Mouse (Mus musculus) 3134 (cell line): ENCODE data around the gene Prkcb.
A peak's percentile ranks its signal among the peaks of the same experiment; 100 is the strongest.

Source experiments
- DNase-seq: peaks from one replicate; pipeline ENCODE4 v3.0.0-alpha.2; 2011; ENCODE audit warnings: low spot score; ENCODE audit not compliant: insufficient read length; ENCODE audit errors: extremely low read depth

Gene Prkcb

GRCm38 (mm10) chr7:122317485-122317884 lies 28.9 kb downstream of the Prkcb start:
- no peak for DNase-seq

DNA sequence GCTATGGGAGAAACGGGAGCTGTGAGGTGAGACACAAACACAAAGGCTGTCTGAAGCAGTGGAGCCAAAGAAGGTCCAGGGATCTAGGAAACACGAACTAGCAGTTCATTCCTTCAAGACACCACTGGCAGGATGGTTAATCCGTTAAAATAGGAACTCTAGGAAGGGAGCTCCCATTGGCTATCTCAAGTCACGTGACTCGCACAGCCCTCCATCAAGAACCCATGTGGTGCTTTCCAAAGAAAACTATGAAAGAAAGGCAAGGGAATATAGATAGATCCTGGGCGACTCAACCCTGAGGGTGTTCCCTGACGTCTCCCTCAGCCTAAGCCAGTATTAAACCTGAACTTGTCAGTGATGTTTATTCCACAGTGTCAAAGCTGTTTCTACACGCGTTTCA lies 31.0 kb downstream of the Prkcb start:
- no peak for DNase-seq

- no peak for DNase-seq
Measured at GRCm38 (mm10) chr7:122320843-122321544, 32.4 kb downstream of the Prkcb start.

GRCm38 (mm10) chr7:122322038-122322690 lies 33.6 kb downstream of the Prkcb start:
- no peak for DNase-seq

DNA sequence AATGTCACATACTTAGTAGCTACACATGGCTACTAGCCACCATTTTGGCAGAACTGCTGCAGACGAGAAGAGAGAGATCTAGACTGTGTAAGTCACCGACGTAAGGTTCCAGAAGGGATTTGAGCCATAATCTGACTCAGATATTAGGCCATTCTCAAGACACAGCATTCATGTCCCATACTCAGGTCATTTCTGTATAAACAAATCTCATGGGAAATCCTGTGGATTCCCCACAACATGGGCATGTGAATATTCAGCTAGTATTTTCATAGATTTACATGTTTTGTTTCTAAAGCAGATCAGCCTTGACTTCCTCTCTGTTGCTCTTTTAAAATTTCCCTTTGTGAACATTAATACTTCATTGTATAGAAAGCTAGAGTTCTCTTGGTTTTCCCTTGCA lies 39.4 kb downstream of the Prkcb start:
- DNase-seq, result no peak

DNA sequence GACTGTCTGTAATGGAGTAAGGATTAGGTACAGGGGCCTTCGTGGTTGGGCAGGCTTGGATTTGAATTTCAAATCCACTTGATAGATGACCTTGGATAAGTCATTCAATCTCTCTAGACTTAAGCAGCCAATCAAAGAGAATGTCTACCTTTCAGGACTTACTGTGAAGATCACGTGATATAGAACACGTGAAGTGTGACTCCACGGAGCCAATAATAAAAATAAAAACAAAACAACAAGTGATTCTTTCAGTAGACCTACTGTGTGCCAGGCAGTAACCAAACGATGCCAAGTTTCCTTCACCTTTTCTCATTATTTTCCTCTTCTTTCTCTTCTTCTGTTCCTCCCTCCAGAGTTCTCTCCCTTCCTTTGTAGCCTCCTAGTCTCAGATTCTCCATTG lies 39.9 kb downstream of the Prkcb start:
- no peak for DNase-seq

- DNase-seq, result peak; percentile 37
Measured at GRCm38 (mm10) chr7:122329588-122329987, 41.0 kb downstream of the Prkcb start.

- DNase-seq, result no peak
Measured at GRCm38 (mm10) chr7:122333686-122334085, 45.1 kb downstream of the Prkcb start.

- no peak for DNase-seq
Measured at GRCm38 (mm10) chr7:122337302-122337701, 48.8 kb downstream of the Prkcb start.

DNA sequence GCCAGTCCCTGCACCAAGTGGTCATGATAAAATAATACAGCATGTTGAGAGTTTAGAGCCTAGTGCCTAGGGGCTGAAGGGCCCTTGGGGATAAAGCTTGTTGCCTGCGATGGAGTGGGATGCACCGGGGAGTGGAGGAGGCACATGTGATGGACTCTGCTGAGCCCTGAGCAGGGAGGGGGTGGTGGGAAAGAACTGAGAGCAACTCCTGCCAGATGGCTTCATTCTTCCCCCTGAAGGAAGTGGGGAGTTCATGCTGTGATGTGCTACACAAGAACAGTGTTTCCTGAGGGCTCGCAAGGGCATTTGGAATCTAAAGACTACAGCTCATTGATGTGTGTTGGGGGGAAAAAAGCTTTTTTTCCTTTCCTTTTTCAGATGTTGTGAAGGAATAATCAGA lies 49.5 kb downstream of the Prkcb start:
- DNase-seq, result no peak

DNA sequence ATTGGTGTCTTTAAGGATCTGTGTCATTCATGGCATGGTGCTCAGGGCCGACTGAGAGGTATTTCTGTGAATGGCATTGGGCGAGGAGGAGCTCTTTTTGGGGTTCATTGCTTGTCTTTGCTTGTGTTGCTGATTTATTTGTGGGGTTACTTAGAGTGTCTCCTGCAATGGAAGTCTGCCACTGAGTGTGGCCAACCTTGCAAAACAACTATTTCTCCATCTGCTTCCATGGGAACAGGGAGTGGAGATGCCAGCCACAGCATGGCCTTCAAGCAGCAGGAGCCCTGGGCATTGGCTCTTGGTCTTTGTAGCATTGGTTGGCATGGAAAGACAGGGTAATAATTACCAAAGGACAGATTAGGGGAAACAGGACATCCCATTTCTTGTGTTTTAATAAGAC lies 50.9 kb downstream of the Prkcb start:
- DNase-seq, result no peak

GRCm38 (mm10) chr7:122341813-122342212 lies 53.3 kb downstream of the Prkcb start:
- DNase-seq, result no peak

DNA sequence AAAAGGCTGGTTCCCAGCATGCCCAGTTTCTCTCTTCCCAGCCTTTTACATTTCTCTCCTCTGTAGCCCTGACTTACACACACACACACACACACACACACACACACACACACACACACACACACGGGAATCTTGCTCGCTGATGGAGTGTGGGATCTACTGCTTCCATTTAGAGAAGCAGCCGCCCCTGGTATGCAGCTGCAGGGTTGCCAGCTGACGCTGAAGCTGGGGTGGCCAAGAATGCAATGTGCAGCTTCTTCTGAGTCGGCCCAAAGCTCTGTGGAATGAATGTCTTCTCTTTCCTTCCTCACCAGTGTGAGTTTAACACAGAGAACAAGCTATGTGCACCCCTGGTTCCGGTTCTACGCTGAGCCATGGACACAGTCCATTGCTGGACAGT lies 56.1 kb downstream of the Prkcb start:
- no peak for DNase-seq

GRCm38 (mm10) chr7:122346251-122347242 lies 58.0 kb downstream of the Prkcb start:
- no peak for DNase-seq

DNA sequence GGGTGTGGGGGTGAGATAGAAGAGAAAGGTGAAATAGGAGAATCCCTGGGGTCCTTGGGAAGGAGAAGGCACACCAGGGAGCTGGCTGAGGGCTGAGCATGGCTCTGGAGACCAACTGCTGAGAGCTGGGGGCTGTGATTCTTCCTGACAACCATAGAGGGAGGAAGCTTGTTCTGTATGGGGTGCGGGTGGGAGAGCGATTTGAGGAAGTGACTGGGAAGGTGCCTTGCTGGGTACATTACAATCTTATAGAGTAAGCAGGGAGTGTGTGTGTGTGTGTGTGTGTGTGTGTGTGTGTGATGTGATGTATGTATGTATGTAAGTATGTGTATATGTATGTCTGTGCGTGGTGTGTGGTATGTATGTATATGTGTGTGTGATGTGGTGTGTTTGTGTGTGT lies 58.9 kb downstream of the Prkcb start:
- DNase-seq, result no peak

GRCm38 (mm10) chr7:122349961-122350360 lies 61.4 kb downstream of the Prkcb start:
- DNase-seq, result no peak

- no peak for DNase-seq
Measured at GRCm38 (mm10) chr7:122350741-122351140, 62.2 kb downstream of the Prkcb start.

DNA sequence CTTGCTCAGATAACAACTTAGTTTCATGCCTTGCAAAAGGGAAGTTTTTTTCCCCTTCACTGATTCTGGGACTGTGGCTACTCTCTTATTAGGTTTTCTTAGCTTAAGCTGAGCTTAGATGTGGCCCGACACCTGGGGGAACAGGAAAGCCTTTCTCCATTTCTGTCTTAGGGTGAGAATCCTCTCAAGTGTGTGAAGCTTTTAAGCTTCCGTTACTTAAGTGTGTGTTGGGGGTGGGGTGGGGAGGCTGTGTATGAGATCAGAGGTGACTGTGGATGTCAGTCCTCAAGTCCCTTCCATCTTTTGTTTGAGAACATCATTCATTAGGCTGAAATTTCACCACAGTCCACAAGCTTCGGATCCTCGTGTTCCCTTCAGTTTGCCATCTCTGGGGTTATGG lies 63.3 kb downstream of the Prkcb start:
- no peak for DNase-seq

GRCm38 (mm10) chr7:122352566-122353277 lies 64.2 kb downstream of the Prkcb start:
- DNase-seq, result no peak

- DNase-seq, result no peak
Measured at GRCm38 (mm10) chr7:122353329-122353728, 64.8 kb downstream of the Prkcb start.

DNA sequence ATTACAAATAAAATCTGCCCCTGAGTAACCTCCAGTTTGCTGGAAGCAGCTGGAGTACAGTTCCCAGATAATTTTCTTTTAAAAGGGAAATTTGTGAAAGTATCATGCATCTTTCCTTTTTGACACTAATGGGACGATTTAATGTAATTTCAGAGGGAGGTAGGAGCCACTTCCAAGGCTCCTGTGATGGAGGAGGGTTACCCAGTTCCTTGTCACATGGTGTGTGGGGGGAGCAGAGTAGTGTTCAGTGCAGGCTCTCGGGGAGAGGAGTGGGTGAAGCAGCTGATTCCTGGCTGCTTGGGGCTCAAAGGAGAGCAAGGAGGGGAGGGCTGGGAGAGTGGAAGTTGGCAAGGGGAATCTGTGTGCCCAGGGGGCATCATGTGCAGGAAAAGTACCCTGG lies 68.4 kb downstream of the Prkcb start:
- DNase-seq, result no peak
